Mouse (Mus musculus) neural tube, embryonic 11.5 days (tissue): ENCODE measurements around the gene Atxn1. TPM values are rescaled to one million over a fixed set of nuclear protein-coding genes. Genes with fewer than 3 reads are reported as not detected.

Experiments
- ATAC-seq: fragments of 200-750 bp; cut with Nextera tagmentation; 2 replicates; pipeline ENCODE4 v1.8.0; 2017; ENCODE audit warnings: moderate number of reproducible peaks, mild to moderate bottlenecking, moderate TSS enrichment, moderate library complexity; ENCODE audit not compliant: insufficient read depth, low FRiP score, low TSS enrichment
- DNase-seq: peaks from one replicate; pipeline ENCODE4 v3.0.0-alpha.2; 2015; ENCODE audit warnings: low spot score
- H3K27ac ChIP-seq: fragments of 300-500 bp; sonication (generic); 2 replicates; pipeline ENCODE4 v1.5.1; 2014; ENCODE audit warnings: low read depth, mild to moderate bottlenecking, low read length
- H3K27me3 ChIP-seq: fragments of 300-500 bp; sonication (generic); 2 replicates; pipeline ENCODE4 v1.6.1; 2014; ENCODE audit warnings: mild to moderate bottlenecking, low read length, mixed read lengths; ENCODE audit not compliant: control insufficient read depth, insufficient read depth
- H3K36me3 ChIP-seq: fragments of 300-500 bp; sonication (generic); 2 replicates; pipeline ENCODE4 v1.6.1; 2014; ENCODE audit warnings: mild to moderate bottlenecking, low read length, moderate library complexity, mixed read lengths; ENCODE audit not compliant: control insufficient read depth, insufficient read depth
- H3K4me1 ChIP-seq: fragments of 300-500 bp; sonication (generic); 2 replicates; pipeline ENCODE4 v1.6.1; 2014; ENCODE audit warnings: low read length, mixed read lengths; ENCODE audit not compliant: control insufficient read depth, insufficient read depth
- H3K4me2 ChIP-seq: fragments of 300-500 bp; sonication (generic); 2 replicates; pipeline ENCODE4 v1.6.1; 2014; ENCODE audit warnings: low read depth, mild to moderate bottlenecking, moderate library complexity
- H3K4me3 ChIP-seq: fragments of 300-500 bp; sonication (generic); 2 replicates; pipeline ENCODE4 v1.5.1; 2014; ENCODE audit warnings: low read depth, low read length
- H3K9ac ChIP-seq: fragments of 300-500 bp; sonication (generic); 2 replicates; pipeline ENCODE4 v1.6.1; 2014; ENCODE audit warnings: mild to moderate bottlenecking, low read length
- H3K9me3 ChIP-seq: fragments of 300-500 bp; sonication (generic); 2 replicates; pipeline ENCODE4 v1.6.1; 2016; ENCODE audit warnings: low read length; ENCODE audit not compliant: control insufficient read depth
- WGBS: fragments of 180-500 bp; shearing (Covaris S2); extraction: QIAGEN DNeasy Blood & Tissue Kit; methylation state at CpG from one replicate; pipeline ENCODE4 v1.1.7; 2014; 5-methylcytosine and 5-hydroxymethylcytosine counted together
- polyA plus RNA-seq: library from polyadenylated mRNA; unstranded; fragments of >200 nt; fragmentation: Nextera tagmentation; extraction: Ambion mirVana; gene quantifications from 2 replicates; pipeline ENCODE4 v1.2.1, GENCODE M21; 2014

Gene Atxn1
- polyA plus RNA-seq, 1 experiment from 2014 or later: 1.1 TPM

DNA sequence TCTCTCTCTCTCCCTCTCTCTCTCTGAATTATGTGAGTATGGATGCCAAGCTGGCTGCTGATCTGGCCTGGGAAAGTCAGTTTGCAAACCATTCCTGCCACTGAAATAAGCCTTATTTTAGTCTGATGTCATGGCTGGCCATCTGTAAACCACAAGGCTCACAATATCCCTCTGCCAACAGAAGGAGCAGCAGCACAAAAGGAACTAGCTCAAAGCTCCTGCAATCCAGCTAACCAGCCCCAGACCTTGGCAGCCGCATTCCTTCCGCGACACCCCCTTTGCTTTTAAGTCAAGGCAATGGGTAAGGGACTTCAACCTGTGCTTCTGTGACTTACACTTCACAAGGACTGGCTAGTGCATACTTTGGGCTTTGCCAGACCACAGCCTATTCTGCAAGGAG is 48.9 kb downstream of the Atxn1 start:
- Histone ChIP-seq H3K4me1 (no peaks in the 10 kb centered on the region), H3K27ac (no peak overlapping the region), H3K4me2 (no peak overlapping the region), H3K9me3 (no peaks in the 10 kb centered on the region), H3K4me3 (no peak overlapping the region), H3K36me3 (no peaks in the 10 kb centered on the region), H3K9ac (no peak overlapping the region), H3K27me3 (no peaks in the 10 kb centered on the region)
- ATAC-seq (no peak), DNase-seq (no peak)
- WGBS: 94% methylated on average over 3 of the region's 3 CpGs

GRCm38 (mm10) chr13:45915026-45915425 is 49.8 kb downstream of the Atxn1 start:
- no peak for ATAC-seq
- no peak overlapping the region for H3K27ac ChIP-seq
- 67% methylated on average over 2 of the region's 2 CpGs for WGBS

GRCm38 (mm10) chr13:45914117-45914516 is 50.7 kb downstream of the Atxn1 start:
- WGBS: 90% methylated on average over 3 of the region's 3 CpGs
- no peak overlapping the region for H3K9ac ChIP-seq
- no peaks in the 10 kb centered on the region for H3K9me3 ChIP-seq
- DNase-seq (no peak), ATAC-seq (no peak)
- no peak overlapping the region for H3K4me3 ChIP-seq
- H3K36me3 ChIP-seq: no peaks in the 10 kb centered on the region
- H3K27me3 ChIP-seq: no peaks in the 10 kb centered on the region
- no peaks in the 10 kb centered on the region for H3K4me1 ChIP-seq
- H3K27ac ChIP-seq: no peak overlapping the region
- H3K4me2 ChIP-seq: no peak overlapping the region

More at GRCm38 (mm10) chr13:45915026-45915425, 49.8 kb downstream of the Atxn1 start:
- Histone ChIP-seq H3K9ac (no peak overlapping the region), H3K36me3 (no peaks in the 10 kb centered on the region), H3K9me3 (no peaks in the 10 kb centered on the region), H3K4me1 (no peaks in the 10 kb centered on the region), H3K4me3 (no peak overlapping the region), H3K4me2 (no peak overlapping the region), H3K27me3 (no peaks in the 10 kb centered on the region)
- DNase-seq: no peak

DNA sequence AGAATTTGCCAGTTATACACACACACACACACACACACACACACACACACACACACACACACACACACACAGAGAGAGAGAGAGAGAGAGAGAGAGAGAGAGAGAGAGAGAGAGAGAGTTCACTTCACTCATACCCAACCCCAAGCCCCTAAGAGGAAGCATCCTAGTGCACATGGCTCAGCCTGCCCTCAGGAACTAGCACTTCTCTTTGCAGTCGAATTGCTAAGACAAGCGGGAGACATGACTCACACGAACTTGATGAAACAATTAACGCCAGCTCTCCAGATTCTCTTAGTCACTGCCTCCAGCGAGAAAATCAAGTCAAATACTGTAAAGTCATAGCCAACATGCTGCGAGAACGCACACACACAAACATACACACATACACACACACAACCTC is 53.0 kb downstream of the Atxn1 start:
- no peak overlapping the region for H3K4me2 ChIP-seq
- no peak overlapping the region for H3K9ac ChIP-seq
- H3K4me3 ChIP-seq: no peak overlapping the region
- 78% methylated on average over 7 of the region's 7 CpGs for WGBS
- DNase-seq (no peak), ATAC-seq (no peak)
- H3K27ac ChIP-seq: no peak overlapping the region
- no peaks in the 10 kb centered on the region for H3K36me3 ChIP-seq
- no peaks in the 10 kb centered on the region for H3K4me1 ChIP-seq
- H3K9me3 ChIP-seq: no peaks in the 10 kb centered on the region
- no peaks in the 10 kb centered on the region for H3K27me3 ChIP-seq

- ATAC-seq (no peak), DNase-seq (no peak)
- Histone ChIP-seq H3K36me3 (no peaks in the 10 kb centered on the region), H3K9ac (no peak overlapping the region), H3K9me3 (no peaks in the 10 kb centered on the region), H3K4me1 (no peaks in the 10 kb centered on the region), H3K27me3 (no peaks in the 10 kb centered on the region), H3K27ac (no peak overlapping the region), H3K4me3 (no peak overlapping the region), H3K4me2 (no peak overlapping the region)
- 90% methylated on average over 5 of the region's 5 CpGs for WGBS
These were observed 53.7 kb downstream of the Atxn1 start for GRCm38 (mm10) chr13:45911069-45911468.

DNA sequence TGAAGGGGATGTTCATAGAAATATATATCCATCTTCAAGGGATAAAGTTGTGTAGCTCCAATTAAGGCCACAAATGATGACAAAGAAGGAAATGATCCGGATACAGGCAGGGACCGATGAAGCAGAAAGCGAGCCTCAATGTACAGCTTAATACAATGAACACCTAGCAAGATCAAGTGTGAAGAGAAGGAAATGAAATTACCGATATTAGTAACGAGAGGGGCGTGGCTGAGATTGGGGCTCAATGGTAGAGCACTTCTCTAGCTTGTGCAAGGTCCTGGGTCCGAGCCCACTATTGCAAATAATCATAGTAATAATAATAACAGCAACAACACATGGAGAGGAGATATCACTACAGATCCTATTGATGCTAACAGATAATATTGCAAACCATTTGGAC is 54.5 kb downstream of the Atxn1 start:
- H3K36me3 ChIP-seq: no peaks in the 10 kb centered on the region
- no peaks in the 10 kb centered on the region for H3K27me3 ChIP-seq
- 88% methylated on average over 7 of the region's 7 CpGs for WGBS
- no peak for DNase-seq
- no peak for ATAC-seq
- H3K4me1 ChIP-seq: no peaks in the 10 kb centered on the region
- no peak overlapping the region for H3K4me3 ChIP-seq
- no peak overlapping the region for H3K27ac ChIP-seq
- no peak overlapping the region for H3K9ac ChIP-seq
- H3K4me2 ChIP-seq: no peak overlapping the region
- H3K9me3 ChIP-seq: no peaks in the 10 kb centered on the region

DNA sequence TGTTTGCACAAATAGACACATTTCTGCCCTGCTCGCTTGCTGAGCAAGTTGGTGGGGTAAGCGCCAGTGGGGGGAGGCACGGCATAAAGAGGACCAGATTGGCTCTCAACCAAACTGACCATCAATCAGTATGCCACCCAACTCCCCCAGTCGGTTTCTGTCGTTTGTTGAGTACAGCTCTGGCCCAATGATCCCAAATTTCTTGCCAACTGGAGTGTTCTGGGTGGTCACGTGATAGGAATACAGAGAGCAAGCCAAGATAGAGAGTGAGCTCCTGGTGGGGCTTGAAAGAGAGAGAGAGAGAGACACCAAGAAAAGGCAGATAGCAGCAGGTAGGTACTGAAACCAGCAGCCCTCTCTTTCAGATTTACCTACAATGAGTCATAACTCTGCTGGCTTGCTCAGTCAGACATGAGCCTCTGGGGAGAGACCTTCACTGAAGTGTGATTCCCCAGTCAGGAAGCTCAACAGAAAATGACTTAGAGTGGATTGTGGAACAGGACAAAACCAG is 57.6 kb downstream of the Atxn1 start:
- DNase-seq: no peak
- Histone ChIP-seq H3K27me3 (no peaks in the 10 kb centered on the region), H3K4me3 (no peak overlapping the region), H3K9ac (no peak overlapping the region), H3K4me1 (no peaks in the 10 kb centered on the region), H3K36me3 (no peaks in the 10 kb centered on the region), H3K4me2 (no peak overlapping the region), H3K9me3 (no peaks in the 10 kb centered on the region), H3K27ac (no peak overlapping the region)
- no peak for ATAC-seq
- WGBS: 76% methylated on average over 6 of the region's 6 CpGs

GRCm38 (mm10) chr13:45906438-45907166 is 58.2 kb downstream of the Atxn1 start:
- no peak for ATAC-seq
- 77% methylated on average over 10 of the region's 10 CpGs for WGBS
- Histone ChIP-seq H3K4me3 (no peak overlapping the region), H3K4me1 (no peaks in the 10 kb centered on the region), H3K9ac (no peak overlapping the region), H3K27ac (no peak overlapping the region), H3K4me2 (no peak overlapping the region), H3K9me3 (no peaks in the 10 kb centered on the region), H3K36me3 (no peaks in the 10 kb centered on the region), H3K27me3 (no peaks in the 10 kb centered on the region)
- DNase-seq: no peak

GRCm38 (mm10) chr13:45904955-45905354 is 59.9 kb downstream of the Atxn1 start:
- no peak overlapping the region for H3K4me3 ChIP-seq
- H3K4me2 ChIP-seq: no peak overlapping the region
- WGBS: 77% methylated on average over 4 of the region's 4 CpGs
- no peaks in the 10 kb centered on the region for H3K9me3 ChIP-seq
- ATAC-seq (no peak), DNase-seq (no peak)
- H3K4me1 ChIP-seq: no peaks in the 10 kb centered on the region
- no peak overlapping the region for H3K9ac ChIP-seq
- no peaks in the 10 kb centered on the region for H3K36me3 ChIP-seq
- no peaks in the 10 kb centered on the region for H3K27me3 ChIP-seq
- no peak overlapping the region for H3K27ac ChIP-seq
